Mouse (Mus musculus) liver, adult 2 months (tissue): ENCODE data around the gene Cfap44. TPM values are rescaled to one million over a fixed set of nuclear protein-coding genes. Genes with fewer than 3 reads are reported as not detected.

Experiments
- DNase-seq: peaks from one replicate; pipeline ENCODE4 v3.0.0-alpha.2; 2011; ENCODE audit warnings: low read depth, low spot score; ENCODE audit errors: extremely low read depth
- H3K27ac ChIP-seq: fragments of 200-500 bp; replicated peaks from 2 replicates; pipeline ENCODE4 v1.5.1; 2012; ENCODE audit warnings: low read depth, mild to moderate bottlenecking, control low read depth, inconsistent platforms, low read length; ENCODE audit not compliant: insufficient read depth
- H3K27me3 ChIP-seq: fragments of 200-500 bp; 2 replicates; pipeline ENCODE4 v1.6.1; 2012; ENCODE audit warnings: mild to moderate bottlenecking, moderate library complexity, low read length, inconsistent platforms; ENCODE audit not compliant: control insufficient read depth, insufficient read depth
- H3K36me3 ChIP-seq: fragments of 200-500 bp; 2 replicates; pipeline ENCODE4 v1.6.1; 2012; ENCODE audit warnings: low read length, inconsistent platforms; ENCODE audit not compliant: control insufficient read depth, insufficient read depth
- H3K4me1 ChIP-seq: fragments of 200-500 bp; 2 replicates; pipeline ENCODE4 v1.6.1; 2011; ENCODE audit warnings: low read length; ENCODE audit not compliant: control insufficient read depth, insufficient read depth
- H3K4me3 ChIP-seq: fragments of 200-500 bp; 2 replicates; pipeline ENCODE4 v1.5.1; 2011; ENCODE audit warnings: low read depth, mild to moderate bottlenecking, control low read depth, low read length, moderate library complexity; ENCODE audit not compliant: insufficient read depth
- H3K79me2 ChIP-seq: fragments of 200-500 bp; 2 replicates; pipeline ENCODE4 v1.6.1; 2012; ENCODE audit warnings: inconsistent platforms, mild to moderate bottlenecking, low read length, moderate library complexity; ENCODE audit not compliant: control insufficient read depth, insufficient read depth
- H3K9ac ChIP-seq: fragments of 200-500 bp; 2 replicates; pipeline ENCODE4 v1.6.1; 2012; ENCODE audit warnings: low read depth, mild to moderate bottlenecking, control low read depth, inconsistent platforms, low read length
- CTCF ChIP-seq: fragments of 200-500 bp; IDR thresholded peaks from 2 replicates; pipeline ENCODE4 v1.5.1; 2011; ENCODE audit warnings: low read depth, low read length, control low read depth
- POLR2A ChIP-seq: fragments of 200-500 bp; IDR thresholded peaks from 2 replicates; pipeline ENCODE4 v1.6.1; 2011; ENCODE audit warnings: low read length, control low read depth; ENCODE audit not compliant: insufficient read depth; ENCODE audit errors: extremely low read depth
- WGBS: fragments of 180-500 bp; shearing (Covaris S2); methylation state at CpG from one replicate; pipeline ENCODE4 v1.1.7; 2018; 5-methylcytosine and 5-hydroxymethylcytosine counted together
- polyA plus RNA-seq: library from polyadenylated mRNA; depleted of rRNA; stranded (reverse); fragments of >200 nt; gene quantifications from 2 replicates; pipeline ENCODE4 v1.2.3, GENCODE M21; 2012
- total RNA-seq: library from RNA; depleted of rRNA; stranded (reverse); fragments of >200 nt; gene quantifications from 2 replicates; pipeline ENCODE4 v1.2.3, GENCODE M21; 2014

Cfap44 gene
- total and polyA plus RNA-seq, 2 experiments = not detected

- Histone ChIP-seq H3K27me3 (no peaks in the 10 kb centered on the region), H3K9ac (no peak overlapping the region), H3K27ac (no peak overlapping the region), H3K4me1 (no peaks in the 10 kb centered on the region), H3K4me3 (no peak overlapping the region), H3K36me3 (no peaks in the 10 kb centered on the region), H3K79me2 (no peaks in the 10 kb centered on the region)
- 72% methylated on average over 11 of the region's 11 CpGs for WGBS
- no peak for TF ChIP-seq CTCF
- TF ChIP-seq POLR2A = no peak
- no peak for DNase-seq
Measured at GRCm38 (mm10) chr16:44475682-44476375, 81.2 kb downstream of the Cfap44 start.

- Histone ChIP-seq H3K36me3 (no peaks in the 10 kb centered on the region), H3K27ac (no peak overlapping the region), H3K4me3 (no peak overlapping the region), H3K9ac (no peak overlapping the region), H3K4me1 (no peaks in the 10 kb centered on the region), H3K27me3 (no peaks in the 10 kb centered on the region), H3K79me2 (no peaks in the 10 kb centered on the region)
- 59% methylated on average over 18 of the region's 18 CpGs for WGBS
- DNase-seq = no peak
- TF ChIP-seq CTCF (no peak), POLR2A (no peak)
Measured at GRCm38 (mm10) chr16:44478767-44479166, 84.2 kb downstream of the Cfap44 start.

GRCm38 (mm10) chr16:44479852-44480251, 85.3 kb downstream of the Cfap44 start:
- Histone ChIP-seq H3K27ac (no peak overlapping the region), H3K36me3 (no peaks in the 10 kb centered on the region), H3K4me1 (no peaks in the 10 kb centered on the region), H3K9ac (no peak overlapping the region), H3K4me3 (no peak overlapping the region), H3K79me2 (no peaks in the 10 kb centered on the region), H3K27me3 (no peaks in the 10 kb centered on the region)
- no peak for TF ChIP-seq CTCF
- no peak for TF ChIP-seq POLR2A
- 89% methylated on average over 14 of the region's 14 CpGs for WGBS
- no peak for DNase-seq

- H3K27ac ChIP-seq = no peak overlapping the region
- H3K79me2 ChIP-seq = no peaks in the 10 kb centered on the region
- no peak for TF ChIP-seq POLR2A
- TF ChIP-seq CTCF = no peak
- no peak overlapping the region for H3K4me3 ChIP-seq
- 50% methylated on average over 7 of the region's 7 CpGs for WGBS
- H3K27me3 ChIP-seq = no peaks in the 10 kb centered on the region
- H3K4me1 ChIP-seq = no peaks in the 10 kb centered on the region
- no peaks in the 10 kb centered on the region for H3K36me3 ChIP-seq
- DNase-seq = no peak
- no peak overlapping the region for H3K9ac ChIP-seq
Measured at GRCm38 (mm10) chr16:44480616-44481015, 86.0 kb downstream of the Cfap44 start.

GRCm38 (mm10) chr16:44481599-44482593, 87.3 kb downstream of the Cfap44 start:
- H3K36me3 ChIP-seq = no peaks in the 10 kb centered on the region
- no peak overlapping the region for H3K4me3 ChIP-seq
- TF ChIP-seq POLR2A = no peak
- TF ChIP-seq CTCF = no peak
- H3K79me2 ChIP-seq = no peaks in the 10 kb centered on the region
- no peak overlapping the region for H3K27ac ChIP-seq
- no peaks in the 10 kb centered on the region for H3K4me1 ChIP-seq
- no peak overlapping the region for H3K9ac ChIP-seq
- no peaks in the 10 kb centered on the region for H3K27me3 ChIP-seq
- no peak for DNase-seq
- WGBS = 61% methylated on average over 28 of the region's 28 CpGs
